Mouse (Mus musculus): Measurements from ENCODE around the gene Nop14. TPM values are rescaled to one million over a fixed set of nuclear protein-coding genes. Genes with fewer than 3 reads are reported as not detected.
"Not testable (repeated sequence)": the region's sequence is repeated elsewhere in the genome, so short reads cannot be mapped to it uniquely, and the experiment has no call there.

Nop14 gene
- total RNA-seq, 2 experiments from 2014 or later = 16.0 to 16.9 TPM

DNA sequence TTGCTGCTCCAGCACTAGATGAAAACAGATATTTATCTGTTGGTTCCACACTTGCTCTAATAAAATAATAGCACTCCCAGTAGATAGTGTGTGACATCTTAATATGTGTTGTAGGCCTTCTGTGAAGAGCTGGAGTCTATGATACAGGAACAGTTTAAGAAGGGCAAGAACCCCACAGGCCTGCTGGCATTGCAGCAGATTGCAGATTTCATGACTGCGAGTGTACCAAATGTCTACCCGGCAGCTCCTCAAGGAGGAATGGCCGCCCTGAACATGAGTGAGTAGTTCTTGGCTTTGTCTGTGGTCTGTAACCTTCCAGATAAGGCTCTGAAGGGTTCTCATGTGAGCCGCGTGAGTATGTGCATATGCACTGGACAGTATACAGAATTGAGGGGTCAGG is 55.4 kb downstream of the Nop14 start:
- no peak for TF ChIP-seq CTCF (conservative IDR thresholded peaks at IDR 0.05)
- no peak overlapping the region for H3K4me3 ChIP-seq
- no peak for DNase-seq (ENCODE audit: low spot score in 2 of 2)

DNA sequence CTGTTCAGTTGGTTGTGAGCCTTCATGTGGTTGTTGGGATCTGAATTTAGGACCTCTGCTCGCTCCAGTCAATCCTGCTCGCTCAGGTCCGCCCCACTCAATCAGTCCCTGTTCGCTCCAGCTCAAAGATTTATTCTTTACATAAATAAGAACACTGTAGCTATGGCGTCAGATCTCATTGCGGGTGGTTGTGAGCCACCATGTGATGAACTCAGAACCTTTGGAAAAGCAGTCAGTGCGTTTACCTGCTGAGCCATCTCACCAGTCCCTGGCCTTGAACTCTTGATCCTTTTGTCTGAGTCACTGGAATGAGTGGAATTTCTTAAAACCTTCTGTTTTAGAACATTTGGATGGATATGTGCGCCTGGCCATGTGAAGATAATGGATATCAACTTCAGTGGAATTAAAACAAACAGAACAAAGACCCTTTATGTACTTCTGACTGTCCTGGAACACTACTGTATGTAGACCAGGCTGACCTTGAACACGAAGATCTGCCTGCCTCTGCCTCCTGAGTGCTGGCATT is 66.7 kb downstream of the Nop14 start:
- Histone ChIP-seq H3K27ac (no peak overlapping the region), H3K4me3 (no peak overlapping the region)
- TF ChIP-seq CTCF (conservative IDR thresholded peaks at IDR 0.05) = no peak
- no peak for DNase-seq (ENCODE audit: low spot score in 2 of 2)

More for the DNA sequence above, 55.4 kb downstream of the Nop14 start:
- H3K27ac ChIP-seq = peak overlapping the region; percentile 32

DNA sequence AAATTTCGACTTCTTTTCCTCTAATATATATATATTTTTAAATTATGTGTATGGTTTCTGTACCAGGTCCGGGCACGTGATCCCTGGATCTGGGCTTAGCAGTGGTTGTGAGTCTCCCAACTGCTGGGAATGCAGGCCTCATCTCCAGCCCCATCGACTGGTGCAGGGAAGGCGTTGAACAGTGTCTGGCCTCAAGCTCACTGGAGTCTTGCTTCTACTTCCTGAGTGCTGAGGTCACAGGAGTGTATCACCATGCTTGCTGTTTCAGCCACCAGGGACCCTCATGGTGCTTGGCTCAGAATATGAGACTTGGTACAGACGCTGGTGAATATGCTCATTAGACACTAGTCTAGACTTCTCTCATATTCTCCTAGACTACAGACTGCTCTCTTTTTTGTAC is 67.3 kb downstream of the Nop14 start:
- TF ChIP-seq CTCF (conservative IDR thresholded peaks at IDR 0.05) = no peak
- H3K4me3 ChIP-seq = no peak overlapping the region
- no peak for DNase-seq (ENCODE audit: low spot score in 2 of 2)
- H3K27ac ChIP-seq = peak overlapping the region; percentile 79

DNA sequence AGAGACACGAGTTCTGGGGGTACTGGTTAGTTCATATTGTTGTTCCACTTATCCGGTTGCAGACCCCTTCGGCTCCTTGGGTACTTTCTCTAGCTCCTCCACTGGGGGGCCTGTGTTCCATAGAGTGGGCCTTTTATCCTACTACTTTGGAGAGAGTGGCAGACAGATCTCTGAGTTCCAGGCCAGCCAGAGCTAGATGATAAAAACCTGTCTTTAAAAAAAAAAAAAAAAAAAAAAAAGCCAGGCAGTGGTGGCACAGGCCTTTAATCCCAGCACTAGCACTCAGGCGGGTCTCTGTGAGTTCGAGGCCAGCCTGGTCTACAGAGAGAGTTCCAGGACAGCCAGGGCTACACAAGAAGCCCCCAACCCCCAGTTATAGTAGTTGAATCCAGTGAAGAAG is 67.7 kb downstream of the Nop14 start:
- not testable (repeated sequence) for H3K4me3 ChIP-seq; DNase-seq (ENCODE audit: low spot score in 2 of 2)
- H3K27ac ChIP-seq = peak overlapping the region; percentile 79

DNA sequence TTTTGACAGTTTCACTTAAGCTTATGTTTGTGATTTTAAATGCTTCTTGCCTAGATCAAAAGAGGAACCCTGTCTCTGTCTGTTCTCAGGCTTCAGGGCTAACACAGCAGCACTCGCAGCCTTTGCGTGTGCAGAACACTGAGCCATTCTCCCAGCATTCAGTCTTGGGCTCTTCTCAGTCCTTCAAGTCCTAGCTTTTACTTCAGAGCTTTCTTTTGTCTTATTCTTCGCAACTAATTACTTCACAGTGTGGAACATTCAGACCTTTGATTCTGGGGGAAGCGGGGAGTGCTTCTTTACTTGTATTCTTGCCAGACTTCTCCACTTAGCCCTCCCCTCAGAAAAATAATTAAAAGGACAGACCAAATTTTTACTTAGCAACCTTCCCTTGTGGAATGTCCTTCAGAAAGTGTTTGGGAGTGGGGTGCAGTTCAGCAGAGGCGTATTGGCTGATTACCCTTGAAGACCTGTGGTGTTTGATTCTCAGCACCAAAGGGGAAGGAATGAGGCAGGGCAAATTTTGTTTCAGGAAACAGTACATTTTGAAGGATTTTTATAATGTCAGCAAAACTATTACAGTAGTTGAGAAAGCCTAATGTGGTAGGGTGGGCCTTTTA is 68.5 kb downstream of the Nop14 start:
- no peak for TF ChIP-seq CTCF (conservative IDR thresholded peaks at IDR 0.05)
- no peak for DNase-seq (ENCODE audit: low spot score in 2 of 2)
- H3K27ac ChIP-seq = peak overlapping the region; percentile 79
- H3K4me3 ChIP-seq = no peak overlapping the region

DNA sequence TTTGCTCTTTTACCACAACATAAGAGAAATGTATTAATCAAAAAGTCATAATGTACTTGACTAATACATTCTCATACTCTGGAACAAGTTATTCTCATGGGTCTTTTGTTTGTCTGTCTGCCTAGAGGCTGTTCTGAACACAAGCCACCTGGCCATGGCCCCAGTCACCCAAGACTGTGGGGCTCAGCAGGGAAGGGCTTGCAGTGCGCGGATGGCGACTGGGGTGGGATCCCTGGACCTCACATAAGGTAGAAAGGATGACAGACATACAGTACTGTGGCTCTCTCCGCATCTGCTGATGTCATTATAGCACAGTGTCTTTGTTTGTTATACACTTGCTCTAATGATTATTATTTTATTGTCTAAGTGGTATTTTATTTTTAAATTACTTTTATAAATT is 69.2 kb downstream of the Nop14 start:
- H3K27ac ChIP-seq = peak overlapping the region; percentile 79
- no peak overlapping the region for H3K4me3 ChIP-seq
- no peak for TF ChIP-seq CTCF (conservative IDR thresholded peaks at IDR 0.05)
- no peak for DNase-seq (ENCODE audit: low spot score in 2 of 2)

DNA sequence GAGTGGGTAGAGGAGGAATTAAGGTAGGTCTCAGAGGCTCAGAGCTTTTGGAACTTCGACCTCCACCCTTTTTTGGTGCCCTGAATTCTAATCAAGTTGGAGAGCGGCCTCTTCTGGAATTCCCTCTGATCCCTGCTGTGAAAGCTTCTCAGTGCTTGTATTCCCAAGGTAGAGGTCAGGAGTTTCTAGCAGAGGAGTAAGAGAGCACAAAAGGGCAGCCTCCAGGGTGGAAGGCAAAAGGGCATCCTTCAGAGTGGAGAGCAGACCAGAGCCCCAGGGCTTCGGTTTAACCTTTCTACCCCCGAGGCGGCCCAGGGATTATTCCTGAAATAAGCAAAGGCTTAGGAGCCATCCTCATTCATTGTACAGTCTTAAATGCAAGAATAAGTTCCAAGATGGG is 69.9 kb downstream of the Nop14 start:
- Histone ChIP-seq H3K27ac (peak overlapping the region; percentile 79), H3K4me3 (no peak overlapping the region)
- no peak for TF ChIP-seq CTCF (conservative IDR thresholded peaks at IDR 0.05)
- DNase-seq (ENCODE audit: low spot score in 2 of 2) = no peak

Other genes with a start within 250 kb of the Nop14 start
- 10 to 100 TPM; 29.9 to 30.9 TPM for gene Tnip2, start 146.2 kb downstream of the Nop14 start, total RNA-seq (2021)
- 1 to 10 TPM; 3.3 to 6.6 TPM for gene Sh3bp2, start 134.3 kb downstream of the Nop14 start, total RNA-seq (2021)
- 100 to 1,000 TPM; 444 to 448 TPM for gene Add1, start 86.5 kb downstream of the Nop14 start, total RNA-seq (2021)
- 10 to 100 TPM; 38.3 to 48.1 TPM for gene Mfsd10, start 22.9 kb downstream of the Nop14 start, total RNA-seq (2021)
- 1 to 10 TPM; 4.5 to 6.3 TPM for gene Grk4, start 231 bp upstream of the Nop14 start, total RNA-seq (2021)
- gene Htt, start 101.6 kb upstream of the Nop14 start, total RNA-seq (2021) = 10 to 100 TPM; 78.2 to 83.5 TPM
- gene Msantd1, start 247.9 kb upstream of the Nop14 start, total RNA-seq (2021) = 1 to 10 TPM; 6.1 to 7.0 TPM